Mouse (Mus musculus): ENCODE measurements around the gene 1700001C19Rik. TPM values are rescaled to one million over a fixed set of nuclear protein-coding genes. Genes with fewer than 3 reads are reported as not detected.

Gene 1700001C19Rik
- total RNA-seq (2023), result not detected

GRCm38 (mm10) chr17:47436907-47437547 lies at the start of gene 1700001C19Rik:
Gene 1700001C19Rik (minus strand): TSS chr17:47437376.

GRCm38 (mm10) chr17:47436156-47436906 lies 845 bp downstream of the 1700001C19Rik start, which contains the start of gene AI661453:
Gene AI661453 (plus strand): TSS chr17:47436615.

GRCm38 (mm10) chr17:47400451-47400850 lies 36.7 kb downstream of the 1700001C19Rik start, which contains the start of gene Guca1a:
Gene Guca1a (minus strand): TSS chr17:47400584.

GRCm38 (mm10) chr17:47385145-47385544 lies 52.0 kb downstream of the 1700001C19Rik start, which contains the start of gene Guca1b:
Gene Guca1b (plus strand): TSS chr17:47385393.

GRCm38 (mm10) chr17:47368401-47369086 lies 68.6 kb downstream of the 1700001C19Rik start, which contains the start of gene Mrps10:
Gene Mrps10 (plus strand): TSS chr17:47368887.

Other genes starting within 250 kb of the 1700001C19Rik start
- 10 to 100 TPM in 1 of 2 experiments, 1 to 10 TPM in 1; 9.5 to 11.4 TPM for gene Mrps10, start 68.5 kb downstream of the 1700001C19Rik start, total RNA-seq (2023)
- gene Guca1b, start 52.0 kb downstream of the 1700001C19Rik start, total RNA-seq (2023), result under 1 TPM; 0.24 to 0.39 TPM
- gene Guca1a, start 36.8 kb downstream of the 1700001C19Rik start, total RNA-seq (2023), result 1 to 10 TPM; 3.4 to 4.1 TPM
- gene AI661453, start 761 bp downstream of the 1700001C19Rik start, total RNA-seq (2023), result under 1 TPM; 0.18 to 0.84 TPM
- 10 to 100 TPM; 30.3 to 33.3 TPM for gene Taf8, start 64.9 kb upstream of the 1700001C19Rik start, total RNA-seq (2023)
- gene Ccnd3, start 67.7 kb upstream of the 1700001C19Rik start, total RNA-seq (2023), result 100 to 1,000 TPM; 497 to 529 TPM
- 1 to 10 TPM; 9.1 to 9.2 TPM for gene Bysl, start 174.1 kb upstream of the 1700001C19Rik start, total RNA-seq (2023)
- gene Med20, start 174.2 kb upstream of the 1700001C19Rik start, total RNA-seq (2023), result 10 to 100 TPM; 47.2 to 62.3 TPM
- 1 to 10 TPM; 3.9 to 6.0 TPM for gene Gm20517, start 174.2 kb upstream of the 1700001C19Rik start, total RNA-seq (2023)
- gene Usp49, start 193.3 kb upstream of the 1700001C19Rik start, total RNA-seq (2023), result 1 to 10 TPM; 7.2 to 7.6 TPM